Mouse (Mus musculus) liver, embryonic 16.5 days (tissue): ENCODE data around the gene Kyat1. TPM values are rescaled to one million over a fixed set of nuclear protein-coding genes. Genes with fewer than 3 reads are reported as not detected.
"Not testable (repeated sequence)": the region's sequence is repeated elsewhere in the genome, so short reads cannot be mapped to it uniquely, and the experiment has no call there.

Source experiments
- ATAC-seq: fragments of 200-750 bp; cut with Nextera tagmentation; 2 replicates; pipeline ENCODE4 v1.8.0; 2017; ENCODE audit warnings: low read depth, mild to moderate bottlenecking, moderate number of reproducible peaks, moderate library complexity
- H3K27ac ChIP-seq: fragments of 300-500 bp; sonication (generic); 2 replicates; pipeline ENCODE4 v1.5.1; 2014; ENCODE audit warnings: mild to moderate bottlenecking, low read length
- H3K27me3 ChIP-seq: fragments of 300-500 bp; sonication (generic); 2 replicates; pipeline ENCODE4 v1.6.1; 2014; ENCODE audit warnings: low read depth, low read length, mixed read lengths; ENCODE audit not compliant: control insufficient read depth, insufficient read depth
- H3K36me3 ChIP-seq: fragments of 300-500 bp; sonication (generic); 2 replicates; pipeline ENCODE4 v1.6.1; 2014; ENCODE audit warnings: mild to moderate bottlenecking; ENCODE audit not compliant: control insufficient read depth, insufficient read depth
- H3K4me1 ChIP-seq: fragments of 300-500 bp; sonication (generic); 2 replicates; pipeline ENCODE4 v1.6.1; 2014; ENCODE audit warnings: low read depth, low read length, mixed read lengths; ENCODE audit not compliant: control insufficient read depth
- H3K4me2 ChIP-seq: fragments of 300-500 bp; sonication (generic); 2 replicates; pipeline ENCODE4 v1.6.1; 2014; ENCODE audit warnings: low read depth, low read length, mixed read lengths
- H3K4me3 ChIP-seq: fragments of 300-500 bp; sonication (generic); 2 replicates; pipeline ENCODE4 v1.5.1; 2014; ENCODE audit warnings: low read depth, mild to moderate bottlenecking, low read length
- H3K9ac ChIP-seq: fragments of 300-500 bp; sonication (generic); 2 replicates; pipeline ENCODE4 v1.6.1; 2014; ENCODE audit warnings: low read depth, low read length
- H3K9me3 ChIP-seq: fragments of 300-500 bp; sonication (generic); replicated peaks from 2 replicates; pipeline ENCODE4 v1.6.1; 2016; ENCODE audit warnings: low read length; ENCODE audit not compliant: control insufficient read depth
- WGBS: fragments of 180-500 bp; shearing (Covaris S2); extraction: QIAGEN DNeasy Blood & Tissue Kit; methylation state at CpG from one replicate; pipeline ENCODE4 v1.1.7; 2014; ENCODE audit not compliant: insufficient replicate concordance; 5-methylcytosine and 5-hydroxymethylcytosine counted together
- polyA plus RNA-seq: library from polyadenylated mRNA; unstranded; fragments of >200 nt; fragmentation: Nextera tagmentation; extraction: Ambion mirVana; gene quantifications from 2 replicates; pipeline ENCODE4 v1.2.1, GENCODE M21; 2015

Gene Kyat1
- polyA plus RNA-seq, 1 experiment from 2014 or later, result 14.2 TPM

DNA sequence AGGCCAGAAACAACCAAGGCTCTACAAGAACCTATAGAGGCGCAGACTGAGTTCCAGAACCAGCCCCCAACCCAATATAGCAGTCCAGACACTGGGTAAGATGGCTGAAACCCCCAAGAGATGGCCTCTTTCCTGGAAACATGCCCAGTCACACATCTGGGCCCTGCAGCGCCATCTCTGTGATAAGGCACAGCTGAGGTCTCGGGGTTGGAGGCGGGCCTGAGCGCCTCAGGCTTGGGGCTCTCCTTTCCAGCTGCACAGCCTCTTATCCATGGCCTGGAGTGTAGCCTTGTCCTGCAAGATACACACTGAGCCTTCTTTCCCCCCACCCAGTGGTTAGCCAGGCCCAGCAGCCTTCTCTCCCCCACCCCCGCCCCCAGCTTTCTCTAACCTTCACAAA is 20.4 kb downstream of the Kyat1 start:
- H3K4me3 ChIP-seq, result no peak overlapping the region
- H3K4me2 ChIP-seq, result peak overlapping the region; percentile 21; the same call in 1 of the 2 replicates
- peak; percentile 91 for ATAC-seq
- H3K4me1 ChIP-seq, result peaks cover 16% of the 10 kb centered on the region
- H3K9me3 ChIP-seq, result no peaks in the 10 kb centered on the region; the same call in none of the 2 replicates
- H3K9ac ChIP-seq, result no peak overlapping the region
- 37% methylated on average over 6 of the region's 6 CpGs for WGBS
- H3K27ac ChIP-seq, result peak overlapping the region; percentile 64
- H3K27me3 ChIP-seq, result no peaks in the 10 kb centered on the region
- H3K36me3 ChIP-seq, result peaks cover 10% of the 10 kb centered on the region

DNA sequence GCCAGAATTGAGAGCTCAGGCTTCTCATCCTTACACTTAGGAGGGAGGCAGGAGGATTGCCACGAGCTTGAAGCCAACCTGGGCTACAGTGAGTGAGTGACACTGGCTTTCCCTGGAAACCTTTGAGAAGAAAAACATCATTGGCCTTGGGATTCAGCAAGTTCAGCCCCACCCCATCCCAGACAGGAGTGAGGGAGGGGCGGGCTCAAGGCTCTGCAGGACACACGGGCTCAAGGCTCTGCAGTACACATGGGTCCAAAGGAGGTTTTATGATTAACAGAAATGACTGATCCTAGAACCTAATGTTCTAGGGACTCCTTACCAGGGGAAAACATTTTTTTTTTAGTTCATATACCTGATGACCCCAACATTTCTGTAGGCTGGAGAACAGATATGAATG is 21.9 kb downstream of the Kyat1 start:
- no peak for ATAC-seq
- no peak overlapping the region for H3K9ac ChIP-seq
- H3K4me2 ChIP-seq, result no peak overlapping the region
- H3K27ac ChIP-seq, result no peak overlapping the region
- H3K4me3 ChIP-seq, result no peak overlapping the region
- H3K4me1 ChIP-seq, result peaks cover 16% of the 10 kb centered on the region
- H3K36me3 ChIP-seq, result peaks cover 10% of the 10 kb centered on the region
- H3K27me3 ChIP-seq, result no peaks in the 10 kb centered on the region
- H3K9me3 ChIP-seq, result no peaks in the 10 kb centered on the region; the same call in none of the 2 replicates
- WGBS, result 62% methylated on average over 3 of the region's 3 CpGs

DNA sequence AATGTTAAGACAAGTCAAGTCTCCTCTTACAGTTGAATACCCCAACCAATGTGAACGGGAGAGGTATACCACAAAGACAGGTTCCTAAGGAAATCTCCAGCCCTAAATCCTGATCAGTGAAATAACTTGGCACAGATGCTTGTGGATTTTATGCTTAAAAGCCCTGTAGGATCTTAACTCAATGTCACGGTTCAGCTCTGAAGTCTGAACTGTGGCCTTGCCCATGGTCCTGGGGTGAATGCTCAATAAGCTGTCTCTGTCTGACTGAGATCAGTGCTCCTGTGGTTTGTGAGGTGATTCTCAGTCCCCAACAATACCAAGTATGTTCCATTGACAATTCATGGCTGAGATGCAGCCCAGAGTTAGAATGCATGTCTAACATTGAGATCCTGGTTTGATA is 23.2 kb downstream of the Kyat1 start:
- 68% methylated on average over 2 of the region's 2 CpGs for WGBS

DNA sequence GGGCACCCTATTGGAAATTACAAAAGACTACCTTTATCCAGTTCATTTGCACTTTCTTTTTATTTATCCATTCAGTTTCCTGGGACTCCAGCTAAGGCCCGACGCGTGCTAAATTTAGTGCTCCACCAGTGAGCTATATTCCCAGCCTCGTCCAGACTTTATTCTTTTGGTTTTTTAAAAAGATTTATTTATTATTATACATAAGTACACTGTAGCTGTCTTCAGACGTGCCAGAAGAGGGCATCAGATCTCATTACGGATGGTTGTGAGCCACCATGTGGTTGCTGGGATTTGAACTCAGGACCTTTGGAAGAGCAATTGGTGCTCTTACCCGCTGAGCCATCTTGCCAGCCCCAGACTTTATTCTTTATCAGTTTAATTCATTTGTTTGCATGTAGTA is 26.9 kb downstream of the Kyat1 start:
- H3K9me3 ChIP-seq, result not testable (repeated sequence)

More for the DNA sequence above, 23.2 kb downstream of the Kyat1 start:
- H3K9me3 ChIP-seq, result no peaks in the 10 kb centered on the region; the same call in none of the 2 replicates
- no peak overlapping the region for H3K27ac ChIP-seq
- no peaks in the 10 kb centered on the region for H3K27me3 ChIP-seq
- no peak overlapping the region for H3K4me2 ChIP-seq
- peaks cover 26% of the 10 kb centered on the region for H3K4me1 ChIP-seq
- H3K9ac ChIP-seq, result no peak overlapping the region
- no peak overlapping the region for H3K4me3 ChIP-seq
- ATAC-seq, result no peak
- H3K36me3 ChIP-seq, result peaks cover 10% of the 10 kb centered on the region

DNA sequence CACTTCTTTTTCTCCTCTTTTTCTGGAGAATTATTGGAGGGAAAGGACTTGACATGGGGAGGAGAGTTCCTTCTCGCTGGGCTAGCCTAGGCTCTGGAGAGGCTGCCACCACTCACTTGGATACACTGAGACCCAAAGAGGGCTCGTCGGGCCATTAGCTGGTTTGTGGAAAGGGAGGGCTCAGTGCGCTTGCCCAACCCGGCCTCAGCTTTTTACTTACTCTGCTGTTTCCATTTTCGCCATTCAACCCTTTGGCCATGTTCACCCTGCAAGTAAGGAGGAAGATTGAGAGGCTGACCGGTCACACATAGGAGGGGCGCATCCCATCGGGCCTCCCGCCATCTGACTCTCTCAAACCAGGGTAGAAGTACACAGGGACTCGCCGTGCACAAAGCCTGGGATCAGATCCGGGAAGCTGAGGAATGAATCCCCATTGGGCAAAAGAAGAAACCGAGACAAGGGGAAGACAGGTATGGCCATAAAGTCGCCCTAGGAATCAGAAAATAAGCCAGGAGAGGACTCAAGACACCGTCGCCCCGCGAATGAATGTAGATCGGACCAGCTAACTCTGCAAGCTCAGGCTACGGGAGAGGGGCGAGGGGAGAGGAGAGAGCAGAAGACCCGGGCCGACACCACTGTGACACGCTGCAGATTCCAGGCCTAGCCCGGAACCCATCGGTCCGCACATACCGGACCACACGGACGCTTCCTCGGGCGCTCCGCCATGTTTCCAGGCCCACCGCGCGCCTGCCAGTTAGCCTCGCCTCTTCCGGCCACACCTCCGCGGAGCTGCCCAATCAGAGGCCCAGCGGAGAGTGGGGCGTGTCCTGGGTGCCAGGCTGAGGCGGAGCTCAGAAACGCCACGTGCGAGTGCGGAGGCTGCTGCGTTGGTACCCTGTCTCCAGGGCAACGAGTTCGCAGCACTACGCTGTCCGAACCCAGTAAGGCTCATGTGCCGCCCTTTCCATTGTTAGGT is 27.7 kb downstream of the Kyat1 start, which contains the start of gene Spout1:
Gene Spout1 (minus strand): TSS at position 760 of the 976 bp plus-strand sequence.
- 1% methylated on average over 54 of the region's 54 CpGs for WGBS

More for the DNA sequence above, 26.9 kb downstream of the Kyat1 start:
- Histone ChIP-seq H3K4me3 (peak overlapping the region; percentile 79), H3K4me1 (peaks cover 16% of the 10 kb centered on the region), H3K36me3 (peaks cover 18% of the 10 kb centered on the region), H3K4me2 (peak overlapping the region; percentile 86)
- not testable (repeated sequence) for ATAC-seq, H3K27ac ChIP-seq, H3K9ac ChIP-seq, H3K27me3 ChIP-seq
- WGBS, result 49% methylated on average over 7 of the region's 7 CpGs

DNA sequence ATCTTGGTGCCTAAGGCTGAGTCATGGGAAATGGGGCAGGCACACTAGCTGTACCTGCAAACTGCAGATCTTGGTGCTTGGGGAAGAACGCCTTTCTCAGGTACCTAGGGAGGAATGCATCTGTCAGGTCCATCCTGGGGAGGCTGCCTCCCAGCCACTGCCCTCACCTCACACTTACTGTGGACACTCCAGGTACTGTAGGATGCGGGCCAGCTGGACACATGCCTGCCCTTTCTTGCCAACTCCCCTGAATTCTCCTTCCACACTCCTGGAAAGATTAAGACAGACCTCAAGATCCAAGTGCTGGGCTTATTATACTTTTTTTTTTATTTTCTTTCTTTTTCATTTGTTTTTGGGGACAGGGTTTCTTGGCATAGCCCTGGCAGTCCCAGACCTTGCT is 29.1 kb downstream of the Kyat1 start:
- Histone ChIP-seq H3K9me3 (peaks cover 4% of the 10 kb centered on the region; the same call in 1 of the 2 replicates), H3K27ac (no peak overlapping the region), H3K27me3 (no peaks in the 10 kb centered on the region), H3K4me2 (no peak overlapping the region), H3K4me3 (no peak overlapping the region), H3K4me1 (peaks cover 24% of the 10 kb centered on the region), H3K36me3 (peaks cover 25% of the 10 kb centered on the region), H3K9ac (no peak overlapping the region)
- 100% methylated on average over 2 of the region's 2 CpGs for WGBS
- no peak for ATAC-seq

More for the DNA sequence above, 27.7 kb downstream of the Kyat1 start, which contains the start of gene Spout1:
- peaks cover 4% of the 10 kb centered on the region; the same call in 1 of the 2 replicates for H3K9me3 ChIP-seq
- H3K27ac ChIP-seq, result 0 out of 2 replicates have a peak within 1 kb of the TSS, but pooled peaks have one; percentile 25
- peak within 1 kb of the TSS; percentile 86 for H3K4me2 ChIP-seq
- H3K4me3 ChIP-seq, result peak within 1 kb of the TSS; percentile 79
- H3K36me3 ChIP-seq, result peaks cover 25% of the 10 kb centered on the region
- H3K4me1 ChIP-seq, result peaks cover 16% of the 10 kb centered on the region
- peak; percentile 97 for ATAC-seq
- H3K9ac ChIP-seq, result peak within 1 kb of the TSS; percentile 71
- H3K27me3 ChIP-seq, result no peaks in the 10 kb centered on the region

DNA sequence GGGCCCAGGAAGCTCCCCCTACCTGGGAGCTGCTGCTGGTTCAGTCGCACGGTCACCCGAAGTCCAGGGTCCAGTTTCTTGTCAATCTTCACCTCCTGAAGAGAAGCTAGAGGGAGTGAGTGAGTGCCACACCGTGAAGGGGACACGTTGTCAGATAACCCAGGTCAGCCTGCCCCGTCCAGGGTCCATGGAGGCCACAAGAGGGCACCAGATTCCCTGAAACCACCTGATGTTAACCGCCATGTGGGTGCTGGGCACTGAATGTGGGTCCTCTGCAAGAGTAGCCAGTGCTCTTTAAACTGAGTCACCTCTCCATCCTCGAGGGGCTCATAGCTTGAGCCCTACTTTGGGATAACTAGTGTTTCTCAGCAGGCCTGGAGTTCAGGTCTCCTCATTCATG is 29.8 kb downstream of the Kyat1 start:
- peaks cover 25% of the 10 kb centered on the region for H3K36me3 ChIP-seq

DNA sequence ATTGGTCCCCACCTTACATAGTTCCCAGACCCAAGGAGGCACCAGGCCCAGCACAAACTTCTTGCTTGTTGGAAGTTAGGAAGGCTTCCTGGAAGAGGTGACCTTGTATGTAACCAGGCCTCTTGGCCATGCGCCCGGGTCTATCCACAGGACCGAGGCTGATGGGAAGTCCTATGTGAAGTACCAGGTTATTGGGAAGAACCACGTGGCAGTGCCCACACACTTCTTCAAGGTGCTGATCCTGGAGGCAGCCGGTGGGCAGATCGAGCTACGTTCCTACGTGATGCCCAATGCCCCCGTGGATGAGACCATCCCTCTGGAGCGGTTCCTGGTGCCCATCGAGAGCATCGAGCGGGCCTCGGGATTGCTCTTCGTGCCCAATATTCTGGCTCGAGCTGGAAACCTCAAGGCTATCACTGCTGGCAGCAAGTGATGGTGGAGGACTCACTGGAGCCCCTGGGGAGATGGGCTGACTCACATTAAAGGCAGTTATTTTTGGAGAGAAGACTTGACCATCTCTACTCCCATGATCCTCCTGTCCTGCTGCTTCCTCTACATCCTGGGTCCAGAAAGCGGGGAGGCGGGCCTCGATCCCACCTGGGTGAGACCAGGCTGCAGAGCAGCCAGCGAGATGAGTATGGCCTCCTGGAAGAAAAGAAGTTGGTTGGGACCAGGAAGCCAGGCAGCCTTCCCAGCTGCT is 32.0 kb downstream of the Kyat1 start:
- Histone ChIP-seq H3K27ac (no peak overlapping the region), H3K36me3 (peaks cover 25% of the 10 kb centered on the region), H3K27me3 (no peaks in the 10 kb centered on the region), H3K4me2 (no peak overlapping the region), H3K9ac (no peak overlapping the region), H3K4me1 (peaks cover 26% of the 10 kb centered on the region), H3K9me3 (peaks cover 4% of the 10 kb centered on the region; the same call in 1 of the 2 replicates), H3K4me3 (no peak overlapping the region)
- WGBS, result 87% methylated on average over 20 of the region's 20 CpGs
- ATAC-seq, result no peak

More for the DNA sequence above, 29.8 kb downstream of the Kyat1 start:
- Histone ChIP-seq H3K4me1 (peaks cover 26% of the 10 kb centered on the region), H3K4me3 (no peak overlapping the region), H3K9me3 (peaks cover 4% of the 10 kb centered on the region; the same call in 1 of the 2 replicates), H3K4me2 (no peak overlapping the region), H3K27ac (no peak overlapping the region), H3K9ac (no peak overlapping the region), H3K27me3 (no peaks in the 10 kb centered on the region)
- ATAC-seq, result no peak
- WGBS, result 77% methylated on average over 8 of the region's 8 CpGs
